Mouse (Mus musculus) ES-E14 (cell line): Measurements from ENCODE around the gene Strn3. TPM values are rescaled to one million over a fixed set of nuclear protein-coding genes. Genes with fewer than 3 reads are reported as not detected.

Experiments used
- DNase-seq: peaks from one replicate; pipeline ENCODE4 v3.0.0-alpha.2; 2013; ENCODE audit warnings: low read depth, low spot score
- H3K27ac ChIP-seq: 2 replicates; pipeline ENCODE4 v1.5.1; 2012; ENCODE audit warnings: low read depth, mild to moderate bottlenecking, low read length, moderate library complexity, mixed read lengths; ENCODE audit not compliant: poor library complexity, insufficient read depth, severe bottlenecking
- H3K36me3 ChIP-seq: 2 replicates; pipeline ENCODE4 v1.6.1; 2012; ENCODE audit warnings: mild to moderate bottlenecking, low read length, moderate library complexity, mixed read lengths; ENCODE audit not compliant: control insufficient read depth, poor library complexity, insufficient read depth, severe bottlenecking
- H3K4me1 ChIP-seq, 2 experiments: fragments of 150-350 bp in 1 of 2; sonication (generic) in 1 of 2; 2 replicates each; pipeline ENCODE4 v1.6.1; 2012; ENCODE audit warnings: low read length in 2 of 2, mild to moderate bottlenecking in 1 of 2, mixed read lengths in 1 of 2; ENCODE audit not compliant: control insufficient read depth in 2 of 2, insufficient read depth in 2 of 2, poor library complexity in 1 of 2
- H3K4me3 ChIP-seq, 2 experiments: fragments of 150-350 bp in 1 of 2; sonication (generic) in 1 of 2; 2 replicates each; pipeline ENCODE4 v1.5.1; 2012; ENCODE audit warnings: low read length in 2 of 2, low read depth in 1 of 2, mild to moderate bottlenecking in 1 of 2, mixed read lengths in 1 of 2; ENCODE audit not compliant: insufficient read depth in 1 of 2, poor library complexity in 1 of 2, severe bottlenecking in 1 of 2
- H3K9ac ChIP-seq: 2 replicates; pipeline ENCODE4 v1.6.1; 2012; ENCODE audit warnings: low read depth, mild to moderate bottlenecking, low read length, mixed read lengths; ENCODE audit not compliant: poor library complexity, insufficient read depth, severe bottlenecking
- H3K9me3 ChIP-seq: fragments of 150-350 bp; sonication (generic); 2 replicates; pipeline ENCODE4 v1.6.1; 2012; ENCODE audit warnings: low read depth, mild to moderate bottlenecking, low read length; ENCODE audit not compliant: control insufficient read depth, insufficient read depth
- CHD2 ChIP-seq: IDR thresholded peaks from 2 replicates; pipeline ENCODE4 v1.6.1; 2014; ENCODE audit warnings: mild to moderate bottlenecking, low read depth, low read length, inconsistent platforms
- HCFC1 ChIP-seq: IDR thresholded peaks from 2 replicates; pipeline ENCODE4 v1.6.1; 2012; ENCODE audit warnings: low read length, inconsistent platforms, borderline replicate concordance; ENCODE audit not compliant: insufficient read depth
- MAFK ChIP-seq: IDR thresholded peaks from 2 replicates; pipeline ENCODE4 v1.6.1; 2014; ENCODE audit warnings: mild to moderate bottlenecking, low read depth, low read length, inconsistent platforms; ENCODE audit not compliant: insufficient read depth
- ZC3H11A ChIP-seq: IDR thresholded peaks from 2 replicates; pipeline ENCODE4 v1.6.1; 2012; ENCODE audit warnings: low read depth, mild to moderate bottlenecking, inconsistent platforms, low read length, borderline replicate concordance
- ZNF384 ChIP-seq: IDR thresholded peaks from 2 replicates; pipeline ENCODE4 v1.6.1; 2012; ENCODE audit warnings: low read depth, low read length, inconsistent platforms
- in situ Hi-C, 2 experiments: fragments of 600-800 bp; cut with MboI; formaldehyde crosslinking; loops; one replicate each; pipeline ENCODE4 v1.15.1; 2025; ENCODE audit warnings: low sequenced_read_pairs in 2 of 2, inconsistent platforms in 1 of 2; ENCODE audit not compliant: unreplicated experiment in 2 of 2
- total RNA-seq: library from RNA; depleted of rRNA; stranded (reverse); fragments of 300-350 nt; gene quantifications from 2 replicates; pipeline ENCODE4 v1.2.3, GENCODE M21; 2012; rRNA removed

Gene Strn3
- total RNA-seq, 1 experiment: 76.0 TPM

DNA sequence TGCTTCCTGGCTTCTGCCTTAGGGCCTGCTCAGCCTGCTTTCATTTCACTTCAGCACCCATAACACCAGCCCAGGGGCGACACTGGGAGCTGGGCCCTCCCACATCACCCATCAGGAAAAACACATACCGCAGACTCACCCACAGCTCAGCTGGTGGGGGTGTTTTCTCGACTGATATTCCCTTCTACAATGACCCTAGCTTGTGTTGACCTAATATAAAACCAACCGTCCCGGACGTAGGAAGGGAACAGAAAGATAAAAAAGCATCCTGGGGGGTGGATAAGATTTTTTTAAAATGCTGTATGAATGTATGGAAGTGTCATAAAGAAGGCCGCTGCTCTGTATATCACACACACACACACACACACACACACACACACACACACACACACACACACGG, 122.2 kb downstream of the Strn3 start:
- no peak overlapping the region for H3K4me3 ChIP-seq
- no peaks in the 10 kb centered on the region for H3K36me3 ChIP-seq
- in situ Hi-C loops: no loop called here
- no peaks in the 10 kb centered on the region for H3K9me3 ChIP-seq
- no peak overlapping the region for H3K27ac ChIP-seq
- DNase-seq: no peak
- TF ChIP-seq CHD2 (no peak), ZC3H11A (no peak), ZNF384 (no peak), HCFC1 (no peak), MAFK (no peak)
- H3K9ac ChIP-seq: no peak overlapping the region
- no peaks in the 10 kb centered on the region for H3K4me1 ChIP-seq

- no peak for DNase-seq
- no peak overlapping the region for H3K27ac ChIP-seq
- no peak overlapping the region for H3K9ac ChIP-seq
- no peaks in the 10 kb centered on the region for H3K36me3 ChIP-seq
- H3K4me1 ChIP-seq: no peaks in the 10 kb centered on the region
- TF ChIP-seq CHD2: no peak
- no peak for TF ChIP-seq HCFC1
- no peak for TF ChIP-seq MAFK
- no peak for TF ChIP-seq ZC3H11A
- TF ChIP-seq ZNF384: no peak
- in situ Hi-C loops: no loop called here
- H3K4me3 ChIP-seq: no peak overlapping the region
- no peaks in the 10 kb centered on the region for H3K9me3 ChIP-seq
These were observed 124.5 kb downstream of the Strn3 start for GRCm38 (mm10) chr12:51567225-51567624.

DNA sequence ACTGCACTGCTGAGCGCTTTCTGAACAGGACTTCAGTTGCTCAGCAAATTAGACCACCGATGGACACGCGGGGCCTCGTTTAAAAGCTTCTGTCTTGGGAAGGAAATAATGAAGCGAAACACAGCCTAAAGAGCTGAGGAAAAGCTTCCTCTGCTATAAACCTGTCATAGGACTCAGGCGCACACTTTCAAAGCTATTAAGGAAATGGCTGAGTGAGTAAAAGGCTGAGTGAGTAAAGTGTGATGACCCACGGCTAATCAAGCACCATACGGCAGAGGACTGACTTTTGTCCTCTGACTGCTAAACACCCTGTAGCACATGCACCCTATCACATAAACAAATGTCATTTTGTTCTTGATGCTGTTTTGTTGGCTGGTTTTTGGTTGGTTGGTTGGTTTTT, 130.3 kb downstream of the Strn3 start:
- Histone ChIP-seq H3K27ac (no peak overlapping the region), H3K4me3 (no peak overlapping the region), H3K9me3 (no peaks in the 10 kb centered on the region), H3K9ac (no peak overlapping the region), H3K36me3 (no peaks in the 10 kb centered on the region), H3K4me1 (no peaks in the 10 kb centered on the region)
- in situ Hi-C loops: no loop called here
- no peak for DNase-seq
- TF ChIP-seq ZC3H11A (no peak), MAFK (no peak), CHD2 (no peak)

Other genes with a start within 250 kb of the Strn3 start
- 26.3 and 35.3 TPM in 2 replicates for gene Coch, start 98.6 kb downstream of the Strn3 start, total RNA-seq
- 6.3 and 11.0 TPM in 2 replicates for gene Ap4s1, start 864 bp downstream of the Strn3 start, total RNA-seq
- 38.2 and 45.1 TPM in 2 replicates for gene Hectd1, start 137.6 kb upstream of the Strn3 start, total RNA-seq